Mouse (Mus musculus) megakaryocyte progenitor cell, adult 5-6 weeks (primary cell): Measurements from ENCODE around the gene Cd79a. TPM values are rescaled to one million over a fixed set of nuclear protein-coding genes. Genes with fewer than 3 reads are reported as not detected.

ENCODE experiments used
- ATAC-seq: replicated peaks from 2 replicates; pipeline ENCODE4 v1.8.0; 2016; ENCODE audit warnings: mild to moderate bottlenecking, moderate TSS enrichment, inconsistent platforms; ENCODE audit not compliant: poor library complexity
- total RNA-seq, 2 experiments: library from RNA; stranded (forward) in 1 of 2; stranded (reverse) in 1 of 2; fragments of 157-497, 149-512 nt in 1 of 2; fragments of 200-1000 nt in 1 of 2; gene quantifications; 2 replicates each; pipeline versions ENCODE4 v1.2.3 to v1.2.4; 2015 to 2017

Gene Cd79a
- total RNA-seq, 2 experiments from 2014 or later = 0.08 to 0.35 TPM

GRCm38 (mm10) chr7:24912480-24912879 is 15.3 kb downstream of the Cd79a start:
- ATAC-seq = no peak

DNA sequence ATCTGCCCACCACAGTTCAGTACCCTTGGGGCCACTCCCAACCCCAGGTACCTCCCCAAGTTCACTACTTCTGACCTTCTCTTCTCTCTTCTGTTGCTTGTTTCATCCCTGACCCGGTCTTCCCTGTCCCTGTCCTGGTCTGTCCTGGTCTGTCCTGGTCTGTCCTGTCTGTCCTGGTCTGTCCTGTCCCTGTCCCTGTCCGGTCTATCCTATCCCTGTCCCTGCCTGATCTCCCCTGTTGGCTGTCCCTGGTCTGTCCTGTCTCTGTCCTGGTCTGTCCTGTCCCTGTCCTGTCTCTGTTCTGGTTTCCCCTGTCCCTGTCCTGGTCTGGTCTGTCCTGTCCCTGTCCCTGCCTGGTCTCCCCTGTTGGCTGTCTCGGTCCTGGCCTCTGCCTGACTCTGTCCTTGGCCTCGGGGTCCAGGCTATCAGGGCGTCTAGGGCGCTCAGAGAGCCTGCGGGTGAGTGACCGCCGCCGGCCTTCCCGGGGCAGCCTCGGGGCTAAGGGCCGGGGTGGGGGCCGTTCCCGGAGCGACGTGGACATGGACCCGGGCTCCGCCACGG is 21.7 kb downstream of the Cd79a start:
- ATAC-seq = no peak

DNA sequence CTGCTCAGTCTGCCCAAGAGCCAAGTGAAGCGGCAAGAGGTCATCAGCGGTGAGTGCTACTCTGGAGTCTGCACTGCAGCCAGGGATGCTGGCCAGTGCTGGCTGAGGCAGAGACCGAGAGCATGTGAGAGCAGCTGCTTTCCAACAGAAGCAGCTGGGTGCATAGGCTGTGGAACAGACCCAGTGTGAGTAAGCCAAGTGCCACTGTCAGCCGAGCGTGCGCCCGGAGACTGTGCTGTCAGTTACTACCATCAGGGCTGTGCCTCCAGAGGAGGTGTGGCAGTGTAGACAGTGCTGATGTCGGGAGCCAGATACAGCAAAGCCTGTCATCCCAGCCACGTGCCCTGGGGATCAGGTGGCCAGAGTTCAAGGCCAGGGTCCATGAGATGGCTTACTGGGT is 22.5 kb downstream of the Cd79a start:
- ATAC-seq = no peak

DNA sequence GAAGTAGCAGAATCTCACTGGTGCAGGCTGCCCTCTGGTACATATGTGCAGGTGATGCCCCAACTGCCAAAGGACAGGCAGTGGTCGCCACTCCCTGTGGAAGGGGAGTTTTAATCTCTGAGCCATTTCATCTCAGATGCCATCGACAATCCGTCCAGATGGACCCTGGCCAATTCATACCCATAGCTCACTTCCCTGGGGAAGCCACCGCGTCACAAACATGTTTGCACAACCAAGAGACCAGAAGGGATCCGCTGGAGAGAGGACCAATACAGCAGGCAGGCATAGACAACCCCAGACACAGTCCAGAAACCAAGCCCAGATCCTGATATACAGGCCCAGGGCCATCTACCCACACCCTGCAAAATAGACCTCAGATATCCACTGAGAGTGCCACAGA is 33.3 kb downstream of the Cd79a start:
- no peak for ATAC-seq

DNA sequence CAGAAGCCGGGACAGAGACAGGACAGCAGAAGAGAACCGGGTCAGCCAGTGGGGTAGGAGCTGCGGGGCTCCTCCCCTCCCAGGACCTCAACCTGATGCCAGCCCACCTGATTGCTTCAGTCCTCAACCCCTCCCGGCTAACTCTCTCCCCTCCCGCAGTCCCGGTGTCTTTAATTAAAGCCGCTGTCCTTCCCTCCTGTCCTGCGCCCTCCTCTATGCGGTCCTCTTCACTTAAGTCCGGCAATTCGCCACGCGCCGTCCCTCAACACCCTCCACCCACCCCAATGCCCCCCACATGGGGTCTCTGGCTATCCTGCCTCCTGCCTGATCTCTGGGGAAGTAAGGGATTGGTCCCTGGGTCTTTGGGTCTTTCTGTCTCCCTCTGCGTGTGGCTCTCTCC is 34.5 kb downstream of the Cd79a start:
- no peak for ATAC-seq

- ATAC-seq = no peak
Measured at GRCm38 (mm10) chr7:24943641-24944040, 46.5 kb downstream of the Cd79a start.

GRCm38 (mm10) chr7:24944257-24944950 is 47.2 kb downstream of the Cd79a start, which contains the start of gene Gm4881:
Gene Gm4881 (minus strand): TSS chr7:24944494.
- no peak for ATAC-seq

- no peak for ATAC-seq
Measured at GRCm38 (mm10) chr7:24947316-24948048, 50.3 kb downstream of the Cd79a start.

DNA sequence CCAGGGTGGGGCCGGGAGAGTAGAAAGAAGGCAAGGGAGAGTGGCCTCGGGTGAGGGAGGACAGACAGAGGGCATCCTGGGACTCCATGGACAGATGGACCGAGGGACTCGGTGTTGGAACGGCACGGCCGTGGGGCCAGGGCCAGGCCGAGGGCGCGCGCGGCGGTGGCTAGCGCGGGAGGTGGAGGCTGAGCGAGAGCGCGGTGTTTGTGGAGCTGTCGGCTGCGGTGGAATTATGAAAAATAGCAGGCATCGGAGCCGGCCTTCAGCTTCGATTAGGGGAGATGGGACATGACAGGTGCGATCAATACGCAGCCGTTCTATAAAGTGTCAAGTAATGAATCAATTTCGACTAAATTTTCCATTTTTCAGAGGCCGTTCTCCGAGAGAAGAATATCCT is 51.6 kb downstream of the Cd79a start:
- ATAC-seq = no peak

DNA sequence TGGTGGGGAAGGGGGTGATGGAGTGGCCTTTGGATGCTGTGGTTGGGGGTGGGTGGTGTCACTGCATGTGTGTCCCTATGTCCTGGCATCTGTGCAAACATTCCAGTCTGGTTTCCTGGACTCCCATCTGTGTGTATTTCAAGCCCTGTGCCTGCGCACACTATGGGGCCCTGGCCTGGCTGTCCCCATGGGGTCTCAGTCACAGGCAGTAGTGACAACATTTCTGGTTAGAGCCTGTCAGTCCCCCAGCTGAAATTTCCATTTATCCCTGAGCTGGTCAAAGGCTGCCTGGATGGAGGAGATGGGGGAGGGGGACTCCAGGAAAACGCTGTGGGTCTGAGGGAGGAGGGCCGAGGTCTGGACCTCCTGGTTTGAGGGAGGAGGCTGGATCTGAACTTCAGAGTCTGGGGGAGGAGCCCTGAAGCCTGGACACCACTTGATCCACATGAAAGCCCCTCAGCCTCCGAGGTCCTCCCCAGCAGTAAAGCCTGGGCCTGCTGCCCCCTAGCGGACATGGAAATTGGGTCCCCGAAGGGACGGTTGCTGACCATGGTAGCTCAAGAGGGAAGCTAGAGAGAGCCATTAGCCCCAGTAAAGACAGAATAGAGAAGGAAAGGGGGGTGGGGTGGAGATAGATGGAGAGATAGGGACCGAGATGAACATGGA is 52.9 kb downstream of the Cd79a start:
- ATAC-seq = peak; percentile 82

Other genes with a start within 250 kb of the Cd79a start
- gene Tex101, start 220.7 kb upstream of the Cd79a start, total RNA-seq (2015) = not detected in 2 replicates
- not detected in 2 replicates for gene Tex101, start 220.7 kb upstream of the Cd79a start, total RNA-seq (2017)
- gene BC049730, start 188.1 kb upstream of the Cd79a start, total RNA-seq (2015) = not detected in 2 replicates
- gene BC049730, start 188.1 kb upstream of the Cd79a start, total RNA-seq (2017) = not detected in 2 replicates
- not detected in 2 replicates for gene Gm4763, start 170.5 kb upstream of the Cd79a start, total RNA-seq (2015)
- not detected in 2 replicates for gene Gm4763, start 170.5 kb upstream of the Cd79a start, total RNA-seq (2017)
- gene Cd177, start 137.1 kb upstream of the Cd79a start, total RNA-seq (2015) = 16.4 and 16.9 TPM in 2 replicates
- 23.0 and 36.9 TPM in 2 replicates for gene Cd177, start 137.1 kb upstream of the Cd79a start, total RNA-seq (2017)
- 0.44 and 2.6 TPM in 2 replicates for gene Ceacam10, start 120.2 kb upstream of the Cd79a start, total RNA-seq (2015)
- 1.3 and 2.8 TPM in 2 replicates for gene Ceacam10, start 120.2 kb upstream of the Cd79a start, total RNA-seq (2017)
- gene Gm9844, start 35.2 kb upstream of the Cd79a start, total RNA-seq (2015) = 1.2 and 1.5 TPM in 2 replicates
- gene Gm9844, start 35.2 kb upstream of the Cd79a start, total RNA-seq (2017) = 6.0 and 6.6 TPM in 2 replicates
- gene Lypd4, start 27.4 kb upstream of the Cd79a start, total RNA-seq (2015) = not detected in 2 replicates
- not detected in 2 replicates for gene Lypd4, start 27.4 kb upstream of the Cd79a start, total RNA-seq (2017)
- not detected in 2 replicates for gene Dmrtc2, start 27.3 kb upstream of the Cd79a start, total RNA-seq (2015)
- not detected in 2 replicates for gene Dmrtc2, start 27.3 kb upstream of the Cd79a start, total RNA-seq (2017)
- 2,965 and 3,011 TPM in 2 replicates for gene Rps19, start 13.0 kb upstream of the Cd79a start, total RNA-seq (2015)
- gene Rps19, start 13.0 kb upstream of the Cd79a start, total RNA-seq (2017) = 1,012 and 1,228 TPM in 2 replicates
- 58.2 and 67.9 TPM in 2 replicates for gene Arhgef1, start 5.5 kb downstream of the Cd79a start, total RNA-seq (2015)
- gene Arhgef1, start 5.5 kb downstream of the Cd79a start, total RNA-seq (2017) = 36.6 and 46.2 TPM in 2 replicates
- gene Gm4881, start 47.1 kb downstream of the Cd79a start, total RNA-seq (2015) = not detected in 2 replicates
- not detected in 2 replicates for gene Gm4881, start 47.1 kb downstream of the Cd79a start, total RNA-seq (2017)
- 95.6 and 117 TPM in 2 replicates for gene Rabac1, start 75.4 kb downstream of the Cd79a start, total RNA-seq (2015)
- gene Rabac1, start 75.4 kb downstream of the Cd79a start, total RNA-seq (2017) = 89.2 and 101 TPM in 2 replicates
- gene Atp1a3, start 108.6 kb downstream of the Cd79a start, total RNA-seq (2015) = 24.4 and 35.2 TPM in 2 replicates
- gene Atp1a3, start 108.6 kb downstream of the Cd79a start, total RNA-seq (2017) = 18.4 and 28.5 TPM in 2 replicates
- 3.1 and 5.6 TPM in 2 replicates for gene Grik5, start 175.0 kb downstream of the Cd79a start, total RNA-seq (2015)
- gene Grik5, start 175.0 kb downstream of the Cd79a start, total RNA-seq (2017) = 3.4 and 3.9 TPM in 2 replicates
- gene Zfp574, start 175.2 kb downstream of the Cd79a start, total RNA-seq (2015) = 6.2 and 7.6 TPM in 2 replicates
- gene Zfp574, start 175.2 kb downstream of the Cd79a start, total RNA-seq (2017) = 4.5 and 4.8 TPM in 2 replicates